Mouse (Mus musculus) small intestine, adult 2 months (tissue): Measurements from ENCODE around the gene Capn13. TPM values are rescaled to one million over a fixed set of nuclear protein-coding genes. Genes with fewer than 3 reads are reported as not detected.
"Not testable (repeated sequence)": the region's sequence is repeated elsewhere in the genome, so short reads cannot be mapped to it uniquely, and the experiment has no call there.

Source experiments
- H3K27ac ChIP-seq: fragments of 200-500 bp; 2 replicates; pipeline ENCODE4 v1.5.1; 2012; ENCODE audit warnings: low read depth, low read length, control low read depth, inconsistent platforms; ENCODE audit not compliant: insufficient read depth
- H3K27me3 ChIP-seq: fragments of 200-500 bp; 2 replicates; pipeline ENCODE4 v1.6.1; 2012; ENCODE audit warnings: mild to moderate bottlenecking, moderate library complexity, low read length, inconsistent platforms; ENCODE audit not compliant: control insufficient read depth, insufficient read depth
- H3K36me3 ChIP-seq: fragments of 200-500 bp; 2 replicates; pipeline ENCODE4 v1.6.1; 2012; ENCODE audit warnings: mild to moderate bottlenecking, low read length, control low read depth, inconsistent platforms; ENCODE audit not compliant: control insufficient read depth, insufficient read depth
- H3K4me1 ChIP-seq: fragments of 200-500 bp; 2 replicates; pipeline ENCODE4 v1.6.1; 2012; ENCODE audit warnings: low read length, inconsistent platforms, mixed read lengths; ENCODE audit not compliant: control insufficient read depth, insufficient read depth, insufficient read length
- H3K4me3 ChIP-seq: fragments of 200-500 bp; 2 replicates; pipeline ENCODE4 v1.5.1; 2012; ENCODE audit warnings: low read depth, mild to moderate bottlenecking, control low read depth, inconsistent platforms, low read length, moderate library complexity
- CTCF ChIP-seq: fragments of 200-500 bp; IDR thresholded peaks from 2 replicates; pipeline ENCODE4 v1.5.1; 2012; ENCODE audit warnings: low read depth, mild to moderate bottlenecking, control low read depth, inconsistent platforms, low read length, moderate library complexity, mixed read lengths; ENCODE audit not compliant: insufficient replicate concordance, insufficient read length; ENCODE audit errors: extremely low read depth
- POLR2A ChIP-seq: fragments of 200-500 bp; IDR thresholded peaks from 2 replicates; pipeline ENCODE4 v1.6.1; 2012; ENCODE audit warnings: low read depth, mild to moderate bottlenecking, control low read depth, inconsistent platforms, low read length, moderate library complexity
- WGBS: fragments of 180-500 bp; shearing (Covaris S2); methylation state at CpG from one replicate; pipeline ENCODE4 v1.1.7; 2018; 5-methylcytosine and 5-hydroxymethylcytosine counted together
- polyA plus RNA-seq: library from polyadenylated mRNA; depleted of rRNA; stranded (reverse); fragments of >200 nt; gene quantifications from 2 replicates; pipeline ENCODE4 v1.2.3, GENCODE M21; 2012

Capn13 gene
- polyA plus RNA-seq, 1 experiment: 6.8 TPM

DNA sequence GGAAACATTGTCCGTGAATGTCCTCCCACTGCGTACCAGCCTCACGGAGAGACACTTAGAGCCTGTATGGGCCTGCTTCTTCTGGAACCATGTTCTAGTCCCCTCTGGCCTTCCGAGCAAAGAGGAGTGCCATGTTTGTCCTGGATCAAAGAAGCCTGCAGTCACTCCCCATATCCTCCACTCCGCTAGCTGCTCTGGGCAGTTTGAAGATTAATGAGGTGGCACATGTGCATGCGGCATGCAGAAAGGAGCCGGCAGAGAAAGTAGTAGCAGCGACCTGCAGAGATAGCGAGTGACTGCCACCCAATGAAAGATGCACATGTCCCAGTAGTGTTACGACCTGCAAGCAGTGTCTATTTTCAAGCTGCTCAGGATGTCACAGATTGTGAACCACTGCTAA is 125.6 kb downstream of the Capn13 start:
- Histone ChIP-seq H3K27ac (no peak overlapping the region), H3K4me3 (no peak overlapping the region), H3K27me3 (no peaks in the 10 kb centered on the region), H3K36me3 (no peaks in the 10 kb centered on the region), H3K4me1 (no peaks in the 10 kb centered on the region; the same call in 1 of the 2 replicates)
- TF ChIP-seq POLR2A (no peak), CTCF (no peak)
- WGBS: 83% methylated on average over 10 of the region's 10 CpGs

GRCm38 (mm10) chr17:73273809-73274208 is 126.9 kb downstream of the Capn13 start:
- TF ChIP-seq CTCF: no peak
- no peak for TF ChIP-seq POLR2A
- H3K27ac ChIP-seq: no peak overlapping the region; the same call in 1 of the 2 replicates
- no peaks in the 10 kb centered on the region; the same call in 1 of the 2 replicates for H3K4me1 ChIP-seq
- no peak overlapping the region for H3K4me3 ChIP-seq
- no peaks in the 10 kb centered on the region for H3K36me3 ChIP-seq
- no peaks in the 10 kb centered on the region for H3K27me3 ChIP-seq
- 75% methylated on average over 7 of the region's 7 CpGs for WGBS

DNA sequence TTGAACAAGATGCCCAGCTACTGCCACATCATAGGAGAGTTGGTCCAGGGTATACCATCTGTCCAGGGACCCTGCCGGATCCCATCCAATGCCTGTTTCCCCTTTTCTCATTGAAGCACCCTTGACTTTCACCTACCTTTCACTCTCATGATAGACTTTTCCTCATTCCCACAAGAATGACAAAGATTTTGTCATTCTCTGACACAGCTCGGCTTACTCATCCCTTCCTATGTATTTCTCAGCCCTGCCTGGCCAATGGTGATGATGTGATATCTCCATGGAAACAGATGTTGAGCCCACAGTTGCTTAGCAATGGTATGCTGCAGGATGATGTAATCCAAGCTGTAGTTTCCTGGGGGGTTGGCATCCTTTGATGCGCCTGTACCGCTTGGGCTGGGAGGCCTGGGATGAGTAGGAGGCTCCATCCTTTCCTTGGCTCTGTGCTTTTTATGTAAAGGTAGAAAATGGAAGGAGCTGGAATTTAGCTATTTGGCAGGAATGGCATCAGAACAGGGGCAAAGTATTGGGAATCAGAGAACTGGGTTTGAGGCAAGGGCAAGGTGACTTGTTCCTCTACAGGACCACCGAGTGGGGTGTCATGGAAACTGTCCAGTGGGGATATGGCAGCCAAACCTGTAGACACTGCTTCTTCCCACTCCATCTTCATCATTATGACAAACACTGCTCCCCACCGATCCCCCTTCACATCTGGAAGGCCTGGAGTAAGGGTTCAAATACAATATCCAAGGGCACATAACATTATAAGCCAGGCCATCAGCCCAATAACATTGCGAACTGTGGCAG is 128.7 kb downstream of the Capn13 start:
- WGBS: 88% methylated on average over 7 of the region's 7 CpGs

DNA sequence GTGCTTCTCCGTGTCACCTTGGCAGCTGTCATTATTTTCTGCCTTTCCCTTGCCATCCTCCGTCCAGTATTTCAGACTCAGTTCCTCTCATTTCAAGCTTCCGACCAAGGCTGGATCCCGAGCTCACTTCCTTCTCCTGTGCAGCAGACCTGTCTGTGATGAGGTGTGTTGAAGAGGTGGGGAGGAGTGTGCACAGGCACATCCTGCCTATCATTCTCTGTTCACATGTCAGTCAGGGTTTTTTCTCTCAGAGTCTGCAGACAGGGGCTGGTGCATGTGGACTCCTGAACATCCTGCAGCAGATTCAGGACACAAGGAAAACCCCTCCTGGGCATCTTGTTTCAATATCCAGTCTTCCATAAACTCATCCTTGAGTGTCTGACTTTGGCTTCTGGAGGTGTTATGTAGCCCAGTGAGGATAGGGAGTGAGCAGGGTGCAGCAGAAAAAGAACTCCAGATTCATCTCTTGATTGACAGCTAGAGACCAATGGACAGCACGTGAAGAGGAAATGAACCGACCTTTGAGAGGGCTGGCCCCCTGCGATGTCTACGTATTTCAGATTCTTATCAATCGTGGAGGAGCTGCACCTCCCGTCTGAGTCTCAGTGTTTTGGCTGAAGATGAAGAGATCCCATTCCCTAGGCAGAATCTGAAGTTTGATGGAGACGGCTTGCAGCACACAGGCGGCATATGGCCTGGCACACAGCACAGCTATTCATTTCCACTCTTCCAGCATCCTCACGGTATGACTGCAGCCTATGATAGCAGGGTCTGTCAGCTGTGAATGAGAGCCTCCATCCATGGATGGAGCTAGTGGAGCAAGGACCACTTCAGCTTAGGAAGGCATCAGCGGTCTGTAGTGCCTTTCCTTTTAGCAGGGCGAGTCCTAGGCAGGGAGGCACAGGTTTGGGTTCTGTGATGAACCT is 129.5 kb downstream of the Capn13 start:
- Histone ChIP-seq H3K4me1 (no peaks in the 10 kb centered on the region; the same call in 1 of the 2 replicates), H3K27ac (no peak overlapping the region), H3K27me3 (no peaks in the 10 kb centered on the region), H3K4me3 (no peak overlapping the region), H3K36me3 (no peaks in the 10 kb centered on the region)
- WGBS: 49% methylated on average over 15 of the region's 15 CpGs
- TF ChIP-seq POLR2A: no peak
- TF ChIP-seq CTCF: no peak

More for the DNA sequence above, 128.7 kb downstream of the Capn13 start:
- Histone ChIP-seq H3K27ac (no peak overlapping the region), H3K4me1 (no peaks in the 10 kb centered on the region; the same call in 1 of the 2 replicates), H3K4me3 (no peak overlapping the region), H3K27me3 (no peaks in the 10 kb centered on the region), H3K36me3 (no peaks in the 10 kb centered on the region)
- no peak for TF ChIP-seq CTCF
- TF ChIP-seq POLR2A: no peak

DNA sequence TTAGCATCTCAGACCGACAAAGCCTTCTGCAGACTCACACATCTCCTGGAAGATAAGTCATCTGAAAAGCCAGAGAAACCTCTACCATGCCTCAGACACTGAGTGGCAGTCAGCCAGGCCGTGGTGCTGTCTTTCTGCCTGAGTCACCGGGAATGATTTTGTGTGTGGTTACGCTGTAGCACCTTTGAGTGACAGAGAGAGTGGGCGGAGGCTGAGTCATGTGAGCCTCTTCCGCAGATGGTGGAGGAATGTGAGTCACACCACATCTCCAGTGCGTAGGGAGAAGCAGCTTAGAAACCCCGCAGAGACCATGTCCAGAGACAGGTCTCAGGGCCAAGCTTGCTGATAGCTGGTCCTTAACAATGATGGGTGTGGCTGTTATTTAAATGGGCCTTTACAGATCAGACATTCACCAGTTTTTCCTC is 137.6 kb downstream of the Capn13 start:
- no peaks in the 10 kb centered on the region for H3K36me3 ChIP-seq
- no peak overlapping the region for H3K27ac ChIP-seq
- H3K27me3 ChIP-seq: no peaks in the 10 kb centered on the region
- WGBS: 33% methylated on average over 8 of the region's 8 CpGs
- peaks cover 2% of the 10 kb centered on the region; the same call in 1 of the 2 replicates for H3K4me1 ChIP-seq
- no peak overlapping the region for H3K4me3 ChIP-seq
- TF ChIP-seq POLR2A (no peak), CTCF (no peak)

DNA sequence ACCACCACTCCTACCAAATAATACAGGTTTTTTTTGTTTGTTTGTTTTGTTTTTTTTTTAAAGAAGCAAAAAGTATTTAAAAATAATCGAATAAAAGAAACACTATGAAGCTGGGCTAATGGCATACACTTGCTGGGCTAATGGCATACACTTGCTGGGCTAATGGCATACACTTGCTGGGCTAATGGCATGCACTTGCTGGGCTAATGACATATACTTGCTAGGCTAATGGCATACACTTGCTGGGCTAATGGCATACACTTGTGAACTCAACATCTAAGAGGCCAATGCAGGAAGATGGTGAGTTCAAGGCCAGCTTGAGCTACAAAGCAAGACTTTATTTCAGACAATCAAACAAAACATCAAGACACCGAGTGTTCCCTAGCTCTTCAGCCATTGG is 138.1 kb downstream of the Capn13 start:
- TF ChIP-seq POLR2A: no peak
- TF ChIP-seq CTCF: no peak
- Histone ChIP-seq H3K4me3 (no peak overlapping the region), H3K36me3 (no peaks in the 10 kb centered on the region), H3K27ac (no peak overlapping the region), H3K27me3 (no peaks in the 10 kb centered on the region), H3K4me1 (peaks cover 2% of the 10 kb centered on the region; the same call in 1 of the 2 replicates)
- 94% methylated on average over 2 of the region's 2 CpGs for WGBS

DNA sequence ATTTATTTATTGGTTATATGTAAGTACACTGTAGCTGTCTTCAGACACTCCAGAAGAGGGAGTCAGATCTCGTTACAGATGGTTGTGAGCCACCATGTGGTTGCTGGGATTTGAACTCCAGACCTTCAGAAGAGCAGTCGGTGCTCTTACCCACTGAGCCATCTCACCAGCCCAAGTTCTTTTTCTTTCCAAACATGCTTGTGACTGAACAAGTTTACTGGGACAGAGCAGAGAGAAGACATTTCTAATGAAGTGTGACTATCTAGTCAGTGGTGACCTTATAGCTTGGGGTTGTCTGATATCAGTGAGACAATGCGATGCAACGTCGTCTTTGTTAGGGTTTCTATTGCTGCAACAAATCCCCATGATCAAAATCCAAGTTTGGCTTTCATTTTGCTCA is 141.4 kb downstream of the Capn13 start:
- H3K4me1 ChIP-seq, H3K27ac ChIP-seq, H3K4me3 ChIP-seq, H3K36me3 ChIP-seq, H3K27me3 ChIP-seq: not testable (repeated sequence)
- WGBS: 82% methylated on average over 5 of the region's 5 CpGs
